Mouse (Mus musculus): ENCODE results near the gene Mrs2.

Gene Mrs2

DNA sequence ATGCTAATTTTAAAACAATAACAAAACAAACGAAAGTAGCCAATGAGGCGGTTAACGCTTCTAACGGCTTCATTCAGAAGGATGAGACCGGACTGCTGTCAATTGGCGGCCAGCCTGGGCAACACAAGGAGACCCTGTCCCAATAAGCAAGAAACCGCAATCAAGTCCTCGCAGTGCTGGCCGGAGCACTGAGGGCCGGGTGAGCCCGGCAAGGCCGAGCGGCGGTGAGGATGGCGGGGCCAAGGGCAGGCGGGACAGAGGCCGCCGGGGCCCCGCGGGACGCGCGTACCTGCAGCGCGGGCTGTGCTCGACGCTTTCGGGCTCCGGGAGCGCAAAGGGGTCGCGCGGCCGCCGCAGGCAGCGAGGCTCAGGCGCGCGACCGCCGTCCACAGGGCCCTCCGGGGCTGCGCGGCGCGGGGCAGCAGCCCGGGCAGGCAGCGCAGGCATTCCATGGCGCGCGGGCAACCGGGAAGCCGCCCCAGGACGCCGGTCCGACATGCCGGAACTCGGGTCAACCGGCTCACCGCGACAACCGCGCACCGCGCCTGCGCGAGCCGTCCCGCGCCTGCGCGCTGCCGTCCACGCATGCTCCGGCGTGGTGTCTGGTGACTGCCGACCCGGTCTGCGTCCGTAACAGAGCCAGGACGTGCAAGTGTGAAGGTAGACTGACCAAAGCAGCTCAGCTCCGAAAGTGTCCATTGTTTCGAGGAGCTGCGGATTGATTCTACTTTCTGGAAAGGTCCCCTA, at the start of gene Mrs2:
Gene Mrs2 (minus strand): TSS at position 587 of the 747 bp plus-strand sequence.
- peak; percentile 79 to 83 for DNase-seq (ENCODE audit: low spot score in 2 of 2)

DNA sequence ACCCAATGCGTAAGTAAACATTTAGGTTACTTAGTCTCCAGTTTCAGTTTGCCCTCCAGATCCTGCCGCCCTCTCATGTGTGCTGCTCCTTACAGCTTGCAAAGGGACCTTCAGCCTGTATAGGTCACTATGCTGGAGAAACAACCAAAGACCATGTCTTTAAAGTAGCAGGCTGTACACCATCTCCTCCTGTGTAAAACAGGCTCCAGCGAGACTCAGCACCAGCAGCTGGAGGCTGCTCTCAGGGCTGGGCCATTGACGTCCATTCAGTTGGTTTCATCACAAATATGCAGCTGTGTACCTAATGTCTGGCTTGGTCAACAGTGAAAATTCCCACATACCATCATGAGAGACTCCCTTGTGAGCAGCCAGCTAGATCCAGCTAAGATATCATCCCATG, 49.6 kb upstream of the Mrs2 start:
- DNase-seq (ENCODE audit: low spot score in 2 of 2), result no peak

DNA sequence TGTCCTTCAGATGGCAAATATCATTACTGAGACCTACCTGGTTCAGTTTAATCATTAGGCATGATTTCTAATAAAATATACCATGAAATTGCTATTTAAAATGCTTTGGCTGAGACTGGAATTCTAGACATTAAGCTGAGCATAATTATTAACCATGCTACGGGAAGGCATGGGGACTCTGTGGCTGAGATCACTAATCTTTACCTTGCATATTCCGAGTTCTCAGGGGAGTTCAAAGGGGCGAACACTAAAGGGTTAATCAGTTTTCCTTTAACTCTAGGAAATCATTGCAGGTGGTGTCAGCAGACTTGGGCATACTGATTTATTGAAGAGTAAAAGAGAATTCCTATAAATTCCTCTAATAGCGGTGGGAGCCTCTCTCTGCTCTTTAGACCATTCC, 47.0 kb upstream of the Mrs2 start:
- no peak for DNase-seq (ENCODE audit: low spot score in 2 of 2)

DNA sequence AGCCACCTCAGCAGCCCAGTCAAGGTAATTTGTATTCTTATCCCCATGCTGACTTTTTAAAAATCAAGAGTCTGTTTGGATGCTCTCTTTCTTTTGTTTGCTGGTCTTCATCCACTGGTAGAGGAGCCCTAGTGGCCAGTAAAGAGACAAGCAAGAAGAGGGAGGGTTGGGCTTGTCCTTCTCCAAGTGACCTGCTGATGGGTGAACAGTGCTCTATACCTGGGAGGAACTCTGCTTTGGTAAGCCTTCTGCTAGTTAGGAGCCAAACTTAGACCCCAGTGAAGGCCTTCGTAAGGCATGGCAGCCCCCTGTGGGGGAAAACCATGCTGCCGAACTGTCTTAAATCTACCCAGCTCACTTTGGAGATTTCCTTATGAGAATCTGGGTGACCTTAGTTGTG, 46.5 kb upstream of the Mrs2 start:
- no peak for DNase-seq (ENCODE audit: low spot score in 2 of 2)

DNA sequence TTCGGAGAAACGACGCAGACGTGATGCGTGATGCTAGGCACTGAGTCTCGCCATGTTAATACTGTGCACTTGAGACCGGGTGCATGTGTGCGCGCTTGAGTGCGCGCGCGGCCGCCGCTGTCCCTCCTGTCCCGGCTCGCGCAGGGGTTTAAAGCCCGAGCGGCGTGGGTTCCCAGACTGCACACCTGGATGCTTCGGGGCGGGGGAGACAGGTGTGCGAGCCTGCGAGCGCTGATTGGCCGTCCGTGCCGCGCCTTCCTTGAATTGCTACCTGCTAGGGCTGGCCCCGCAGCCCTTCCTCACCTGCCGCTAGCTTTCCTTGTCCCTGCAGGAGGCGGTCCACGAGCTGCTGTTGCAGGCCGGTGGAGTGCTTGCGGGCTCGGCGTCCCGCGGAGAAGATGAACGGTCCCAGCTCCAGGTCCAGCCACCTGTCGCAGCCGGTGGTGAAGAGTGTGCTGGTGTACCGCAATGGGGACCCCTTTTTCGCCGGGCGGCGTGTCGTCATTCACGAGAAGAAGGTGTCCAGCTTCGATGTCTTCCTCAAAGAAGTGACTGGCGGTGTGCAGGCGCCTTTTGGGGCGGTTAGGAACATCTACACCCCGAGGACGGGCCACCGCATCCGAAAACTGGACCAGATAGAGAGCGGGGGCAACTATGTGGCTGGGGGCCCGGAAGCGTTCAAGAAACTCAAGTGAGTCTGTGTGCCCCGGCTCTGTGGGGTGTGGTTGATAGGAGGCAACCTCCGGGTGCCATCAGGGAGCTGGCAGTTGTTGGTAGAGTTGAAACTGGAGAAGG, 35.9 kb upstream of the Mrs2 start, which contains the start of gene Dcdc2a:
Gene Dcdc2a (plus strand): TSS at position 132 of the 795 bp plus-strand sequence.
- DNase-seq (ENCODE audit: low spot score in 2 of 2), result peak; percentile 6 to 23

DNA sequence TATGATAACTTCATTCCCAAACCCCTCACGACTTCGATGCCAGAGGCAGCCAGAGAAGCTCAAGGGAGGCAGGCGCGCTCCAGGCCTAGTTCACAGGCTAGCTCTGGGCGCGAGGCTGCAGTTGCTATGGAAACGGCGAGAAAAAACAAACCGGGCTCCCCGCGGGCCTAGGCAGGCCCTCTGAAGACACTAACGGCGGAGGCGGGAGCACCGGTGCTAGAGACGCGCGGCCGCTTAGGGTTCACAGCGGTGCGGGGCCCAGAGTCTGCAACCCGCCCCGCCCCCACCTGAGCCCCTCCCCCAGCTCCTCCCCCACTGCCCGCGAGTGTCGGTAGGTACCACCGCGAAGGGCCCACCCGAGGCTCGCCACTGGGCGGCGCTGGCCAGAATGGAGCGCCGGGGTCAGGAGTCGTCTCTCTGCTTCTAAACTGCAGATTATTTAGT, 35.0 kb upstream of the Mrs2 start:
- peak; percentile 74 to 80 for DNase-seq (ENCODE audit: low spot score in 2 of 2)

DNA sequence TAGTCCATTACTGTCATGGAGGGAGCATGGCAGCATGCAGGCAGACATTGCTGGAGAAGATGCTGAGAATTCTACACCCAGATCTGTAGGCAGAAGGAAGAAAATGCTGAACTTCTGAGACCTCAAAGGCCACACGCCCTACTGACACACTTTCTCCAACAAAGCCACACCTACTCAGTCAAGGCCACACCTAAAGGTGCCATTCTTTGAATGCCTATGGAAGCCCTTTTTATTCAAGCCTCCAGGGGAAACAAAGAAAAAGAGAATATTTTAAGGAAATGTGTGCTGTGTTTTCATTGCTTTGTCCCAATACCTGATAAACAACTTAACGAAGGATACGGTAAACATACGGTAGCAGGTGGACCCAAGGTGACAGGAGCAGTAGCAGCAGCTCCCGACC, 32.5 kb upstream of the Mrs2 start:
- no peak for DNase-seq (ENCODE audit: low spot score in 2 of 2)

DNA sequence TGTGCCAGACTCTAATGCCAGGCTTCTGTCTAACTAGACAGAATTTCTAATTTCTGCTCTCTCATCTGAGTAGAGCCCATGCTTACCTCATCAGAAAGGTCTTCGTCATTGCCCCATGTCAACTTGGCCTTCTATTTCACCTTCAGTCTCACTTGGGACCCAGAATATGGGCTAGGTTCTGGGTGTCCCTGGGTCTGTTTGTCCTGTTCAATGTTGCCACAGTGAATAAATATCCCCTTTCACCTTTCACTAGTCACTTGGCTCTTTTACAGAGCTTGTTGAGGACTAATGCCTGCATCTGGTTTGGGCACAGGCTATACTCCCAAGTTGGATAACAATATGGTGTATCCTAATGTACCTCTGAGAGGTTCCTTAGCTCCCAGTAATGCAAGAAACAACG, 19.3 kb upstream of the Mrs2 start:
- DNase-seq (ENCODE audit: low spot score in 2 of 2), result no peak

DNA sequence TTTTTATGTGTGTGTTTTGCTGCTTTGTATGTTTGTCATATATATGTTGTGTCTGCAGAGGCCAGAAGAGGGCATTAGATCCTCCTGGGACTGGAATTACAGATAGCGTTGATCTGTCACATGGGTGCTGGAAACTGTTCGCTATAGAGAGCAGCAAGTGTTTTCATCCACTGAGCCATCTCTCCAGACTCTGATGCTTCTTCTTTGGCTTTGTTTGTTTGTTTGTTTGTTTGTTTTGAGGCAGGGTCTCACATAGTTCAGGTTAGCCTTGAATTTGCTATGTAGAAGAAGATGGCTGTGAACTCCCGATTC, 6.9 kb upstream of the Mrs2 start:
- DNase-seq (ENCODE audit: low spot score in 2 of 2), result no peak

DNA sequence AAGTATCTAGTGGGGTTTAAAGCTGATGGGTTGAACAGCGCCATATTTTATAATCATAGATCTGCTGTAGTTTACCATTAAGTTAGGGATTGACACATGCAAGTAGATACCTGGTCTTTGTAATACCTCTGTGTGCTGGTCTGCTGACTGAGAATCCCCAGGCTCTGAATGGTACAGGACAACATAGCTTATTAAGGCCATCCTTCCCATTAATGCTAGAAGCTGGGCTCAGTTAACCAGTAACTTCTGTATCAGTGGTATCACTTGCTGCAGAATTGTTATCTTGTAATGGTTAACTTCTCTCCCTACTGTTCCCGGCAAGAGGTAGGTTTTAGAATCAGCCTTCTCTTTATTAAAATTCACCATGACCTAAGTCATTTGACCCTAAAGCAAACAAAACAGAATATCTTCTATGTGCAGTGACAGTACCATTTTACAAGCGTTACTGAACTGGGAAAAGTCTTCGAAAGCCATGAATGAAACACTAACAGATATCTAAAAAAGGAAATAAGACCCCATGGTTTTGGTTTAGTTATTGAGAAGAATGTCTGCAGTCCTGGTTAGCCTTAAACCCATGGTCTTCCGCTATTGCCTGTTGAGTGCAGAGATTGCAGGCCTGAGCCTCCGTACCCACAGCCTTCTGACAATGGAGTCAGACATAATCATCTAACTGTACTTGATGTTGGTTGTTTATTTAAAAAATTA, 6.4 kb upstream of the Mrs2 start:
- DNase-seq (ENCODE audit: low spot score in 2 of 2), result no peak

DNA sequence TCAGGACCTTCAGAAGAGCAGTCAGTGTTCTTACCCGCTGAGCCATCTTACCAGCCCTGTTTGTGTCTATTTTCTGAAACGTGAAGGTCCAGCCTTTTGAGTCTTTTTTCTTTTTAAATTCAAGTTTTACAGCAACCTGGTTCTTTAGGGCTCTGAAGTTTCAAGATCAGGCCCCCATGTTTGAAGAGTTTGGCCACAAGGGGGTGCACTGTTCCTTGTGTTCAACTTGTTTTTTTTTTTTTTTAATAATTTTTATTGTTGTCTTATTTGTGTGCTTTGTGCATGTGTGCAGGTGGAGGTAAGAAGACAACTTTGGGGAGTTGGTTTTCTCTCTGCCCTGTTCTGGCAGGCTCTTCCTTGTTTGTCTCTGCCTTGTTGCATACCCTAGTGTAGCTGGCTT, 4.5 kb upstream of the Mrs2 start:
- DNase-seq (ENCODE audit: low spot score in 2 of 2), result peak; percentile 21 to 47

DNA sequence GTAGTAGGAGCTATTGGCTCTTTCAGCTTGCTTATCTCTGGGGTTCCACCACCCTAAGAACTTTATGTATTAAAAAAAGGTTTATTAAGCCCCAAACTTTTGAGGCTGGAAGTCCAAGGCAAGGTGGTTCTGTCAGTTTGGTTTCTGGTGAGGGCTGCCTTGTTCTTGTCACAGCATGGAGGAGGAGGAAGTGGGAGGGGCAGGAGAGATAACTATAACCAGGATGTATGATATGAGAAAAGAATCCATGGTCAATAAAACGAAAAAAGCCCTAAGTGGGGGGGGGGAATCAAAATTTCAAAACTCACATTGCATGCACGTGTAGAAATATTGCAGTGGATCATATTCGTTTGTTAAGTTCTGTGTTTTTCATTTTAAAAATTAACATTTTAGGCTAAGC, 3.0 kb upstream of the Mrs2 start:
- no peak for DNase-seq (ENCODE audit: low spot score in 2 of 2)

DNA sequence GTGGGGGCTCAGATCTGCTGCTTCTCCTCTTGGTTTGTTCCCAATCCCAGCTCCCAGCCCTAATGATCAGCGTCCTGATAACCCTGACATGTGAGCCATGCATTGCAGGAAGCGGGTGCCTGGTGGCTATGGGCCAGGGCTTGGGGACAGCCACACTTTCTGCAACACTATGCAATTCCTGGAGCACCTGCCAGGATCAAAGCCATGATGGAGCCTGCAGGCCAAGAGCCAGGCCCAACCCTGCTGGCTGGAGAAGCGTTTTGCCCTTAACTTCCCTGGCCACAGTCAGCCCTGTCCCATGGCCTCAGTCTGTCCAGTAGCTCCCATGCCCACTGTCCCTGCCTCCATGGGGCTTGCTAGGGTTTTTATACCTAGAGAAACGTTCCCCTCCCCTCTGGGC, 2.2 kb upstream of the Mrs2 start:
- DNase-seq (ENCODE audit: low spot score in 2 of 2), result no peak

DNA sequence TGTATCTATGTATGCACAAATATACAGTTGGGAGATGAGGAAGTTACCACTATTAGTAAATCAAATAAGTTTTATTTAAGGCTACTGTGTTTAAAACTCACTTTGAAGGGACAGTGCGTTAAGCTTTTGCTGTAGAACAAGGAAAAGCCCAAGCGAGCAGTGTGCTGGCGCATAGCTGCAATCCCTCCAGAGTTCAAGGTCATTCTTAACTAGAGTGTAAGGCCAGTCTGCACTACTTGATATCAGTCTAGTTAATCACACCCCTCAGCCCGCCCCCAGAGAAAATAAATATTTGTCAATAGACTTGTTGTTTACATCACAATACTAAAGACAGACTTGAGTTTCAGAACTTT, 337 bp upstream of the Mrs2 start:
- DNase-seq (ENCODE audit: low spot score in 2 of 2), result no peak

DNA sequence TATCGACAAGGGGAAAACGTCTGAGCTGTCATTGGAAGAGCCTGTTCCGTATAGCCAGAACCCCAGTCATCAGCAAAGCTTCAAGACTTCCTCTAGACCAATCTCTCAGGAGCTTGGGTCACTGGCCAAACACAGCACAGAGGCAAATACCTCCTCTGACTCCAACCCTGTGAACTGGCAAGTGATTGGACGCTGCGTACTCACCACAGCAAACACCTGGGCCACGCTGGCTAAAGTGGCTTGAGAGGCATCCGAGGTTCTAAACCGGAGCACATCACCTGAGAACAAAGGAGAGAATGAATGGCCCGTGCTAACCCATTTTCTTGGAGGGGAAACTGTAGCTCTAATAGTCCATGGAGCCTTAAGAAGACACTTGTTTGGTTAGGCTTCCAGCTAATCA, 1.9 kb downstream of the Mrs2 start:
- DNase-seq (ENCODE audit: low spot score in 2 of 2), result no peak

DNA sequence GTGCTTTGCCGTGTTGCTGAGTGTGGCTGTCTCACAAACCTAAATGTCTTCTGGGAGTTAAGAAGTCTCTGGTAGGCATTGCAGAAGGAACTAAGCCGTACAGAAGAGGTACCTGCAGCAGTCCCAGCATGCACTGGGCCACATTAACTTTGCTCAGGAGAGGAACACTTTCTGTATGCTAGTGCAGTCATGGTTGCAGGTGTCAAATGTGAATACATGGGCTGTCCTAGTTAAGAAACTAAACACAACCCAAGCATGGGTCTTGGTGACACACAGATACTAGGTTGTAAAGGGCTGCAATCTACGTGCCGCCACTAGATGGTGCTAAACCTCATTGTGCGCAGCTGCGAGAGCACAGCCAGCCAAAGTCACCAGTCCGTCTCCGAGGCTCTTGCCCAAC, 13.1 kb downstream of the Mrs2 start:
- DNase-seq (ENCODE audit: low spot score in 2 of 2), result peak; percentile 61 to 70

DNA sequence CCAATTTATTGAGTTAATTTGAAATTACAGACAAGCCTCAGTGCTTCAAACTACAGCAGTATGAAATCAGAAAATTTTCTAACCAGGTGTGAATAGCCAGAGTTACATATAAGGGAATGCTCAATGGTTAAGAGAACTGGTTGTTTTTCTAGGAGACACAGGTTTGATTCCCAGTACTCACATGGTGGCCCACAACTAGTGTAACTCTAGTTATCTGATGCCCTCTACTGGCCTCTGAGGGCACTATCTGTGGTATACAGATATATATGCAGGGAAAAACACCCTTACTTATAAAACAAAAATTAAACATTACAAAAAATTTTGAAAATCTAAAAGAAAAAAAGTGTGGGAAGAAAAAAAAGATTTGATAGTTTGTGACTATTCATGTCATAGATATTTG, 17.2 kb downstream of the Mrs2 start:
- no peak for DNase-seq (ENCODE audit: low spot score in 2 of 2)

DNA sequence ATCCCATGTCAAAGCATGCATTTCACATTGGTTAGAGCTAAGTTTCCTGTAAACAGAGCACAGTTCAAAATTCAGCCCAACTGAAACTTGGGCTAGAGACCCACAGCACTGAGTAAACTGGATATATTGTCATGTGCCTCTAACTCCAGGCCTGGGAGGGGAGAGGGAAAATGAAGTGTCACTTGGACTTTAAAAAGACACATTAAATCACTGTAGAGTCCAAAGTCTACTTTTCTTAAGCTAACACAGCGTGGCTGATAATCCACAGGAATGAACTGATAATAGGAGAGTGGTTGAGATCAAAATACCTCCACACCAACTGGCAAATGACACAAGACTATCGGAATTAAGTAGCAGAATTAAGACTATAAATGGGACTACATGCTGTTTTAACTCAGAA, 20.6 kb downstream of the Mrs2 start:
- DNase-seq (ENCODE audit: low spot score in 2 of 2), result no peak

DNA sequence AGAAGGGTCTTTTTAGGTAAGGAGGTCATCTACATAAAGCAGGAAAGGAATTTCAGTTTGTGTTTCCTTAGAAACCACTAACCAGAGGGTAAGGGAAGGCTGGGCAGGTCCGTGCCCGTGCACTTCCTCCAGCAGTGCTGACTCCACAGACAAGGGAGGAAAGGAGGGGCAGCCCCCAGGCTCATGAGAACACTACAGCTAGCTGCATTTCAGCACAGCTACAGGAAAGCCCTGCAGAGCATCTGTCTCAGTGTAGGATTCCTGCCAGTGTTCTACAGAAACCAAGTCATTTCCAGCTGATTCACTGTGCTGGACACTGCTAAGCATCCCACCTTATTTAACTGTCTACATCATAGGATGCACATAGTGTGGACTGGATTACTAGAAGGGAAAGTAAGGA, 27.0 kb downstream of the Mrs2 start:
- no peak for DNase-seq (ENCODE audit: low spot score in 2 of 2)

DNA sequence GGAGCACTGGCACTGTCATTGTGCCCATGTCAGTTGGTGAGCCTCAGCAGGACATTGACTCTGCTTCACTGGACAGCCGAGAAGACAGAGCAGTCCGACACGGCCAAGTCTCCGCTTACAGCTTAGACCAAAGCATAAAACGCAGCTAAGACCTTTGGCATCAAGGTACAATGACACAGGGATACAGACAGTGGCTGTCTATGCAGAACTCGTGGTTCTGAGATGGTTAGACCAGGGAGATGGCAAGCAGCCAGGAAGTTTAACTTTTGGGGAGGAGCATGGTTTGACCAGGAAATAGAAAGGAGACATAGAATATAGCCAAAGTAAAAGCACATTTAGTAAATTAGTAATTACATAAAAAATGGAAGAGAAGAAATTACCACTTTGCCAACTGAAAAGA, 31.2 kb downstream of the Mrs2 start:
- no peak for DNase-seq (ENCODE audit: low spot score in 2 of 2)

DNA sequence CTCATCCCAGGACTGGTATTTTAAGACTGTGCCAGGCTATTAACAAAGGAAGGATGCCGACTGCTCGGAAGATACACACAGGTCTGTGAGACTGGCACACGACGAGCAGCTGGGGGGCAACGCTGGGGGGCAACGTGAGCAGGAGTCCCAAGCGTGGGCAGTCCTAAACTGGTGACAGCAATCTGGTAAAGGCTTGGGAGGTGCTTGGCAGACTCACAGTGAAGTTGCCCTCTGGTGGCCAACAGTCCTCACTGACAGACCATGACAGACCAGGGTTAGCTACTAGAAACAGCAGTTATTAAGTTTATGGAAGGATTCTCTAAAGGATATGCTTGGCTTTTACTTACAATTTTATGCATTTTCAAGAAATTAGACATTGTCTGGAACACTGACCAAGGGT, 31.8 kb downstream of the Mrs2 start:
- peak; percentile 64 to 66 for DNase-seq (ENCODE audit: low spot score in 2 of 2)

DNA sequence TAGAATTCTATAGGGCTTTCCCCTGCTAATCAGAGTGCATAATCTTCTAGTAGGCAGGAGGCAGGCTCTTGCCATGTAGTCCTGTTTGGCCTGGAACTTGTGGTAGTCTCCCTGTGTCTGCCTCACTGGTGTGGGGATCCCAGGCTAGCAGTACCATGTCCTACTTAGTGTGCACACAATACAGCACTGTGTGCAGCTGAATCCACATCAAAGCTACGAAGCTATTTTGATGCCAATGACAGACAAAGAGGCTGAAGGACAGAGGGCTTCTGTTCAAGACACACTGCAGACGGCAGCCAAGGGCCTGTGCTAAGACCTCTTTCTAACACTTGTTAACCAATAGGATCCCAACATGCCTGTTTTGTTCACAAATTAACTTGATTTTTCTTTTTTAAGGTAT, 34.7 kb downstream of the Mrs2 start:
- no peak for DNase-seq (ENCODE audit: low spot score in 2 of 2)

DNA sequence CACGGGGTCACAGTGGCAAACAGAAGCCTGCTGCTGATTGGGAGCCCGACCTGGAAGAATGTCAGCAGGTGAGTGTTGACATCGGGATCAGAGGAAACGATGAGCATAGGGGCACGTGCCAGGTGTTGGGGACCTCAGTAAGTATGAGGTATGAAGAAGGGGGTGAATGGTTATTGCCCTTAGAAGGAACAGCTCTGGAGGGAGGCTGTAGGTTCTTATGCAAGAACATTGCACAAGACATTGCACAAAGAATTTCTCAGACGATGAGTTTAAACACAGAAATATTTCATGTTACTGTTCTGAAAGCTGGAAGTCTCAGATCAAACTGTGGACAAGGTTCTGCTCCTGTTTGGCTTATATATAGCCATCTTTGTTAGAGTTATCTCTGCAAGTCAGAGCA, 39.1 kb downstream of the Mrs2 start:
- no peak for DNase-seq (ENCODE audit: low spot score in 2 of 2)

Measured in right cerebral cortex, adult 2 months (tissue).